Mouse (Mus musculus) liver, embryonic 11.5 days (tissue): ENCODE results near the gene Bcl2l14. TPM values are rescaled to one million over a fixed set of nuclear protein-coding genes. Genes with fewer than 3 reads are reported as not detected.

ENCODE experiments used
- ATAC-seq: fragments of 200-750 bp; cut with Nextera tagmentation; replicated peaks from 2 replicates; pipeline ENCODE4 v1.8.0; 2017; ENCODE audit warnings: moderate number of reproducible peaks, mild to moderate bottlenecking, moderate TSS enrichment, moderate library complexity; ENCODE audit not compliant: low FRiP score
- DNase-seq: peaks from one replicate; pipeline ENCODE4 v3.0.0-alpha.2; 2017; ENCODE audit warnings: low spot score
- H3K27ac ChIP-seq: fragments of 300-500 bp; sonication (generic); 2 replicates; pipeline ENCODE4 v1.5.1; 2014; ENCODE audit warnings: mild to moderate bottlenecking, low read depth, low read length, control low read depth
- H3K27me3 ChIP-seq: fragments of 300-500 bp; sonication (generic); replicated peaks from 2 replicates; pipeline ENCODE4 v1.6.1; 2014; ENCODE audit warnings: low read length, mixed read lengths; ENCODE audit not compliant: control insufficient read depth, insufficient read depth
- H3K36me3 ChIP-seq: fragments of 300-500 bp; sonication (generic); 2 replicates; pipeline ENCODE4 v1.6.1; 2014; ENCODE audit warnings: mild to moderate bottlenecking, low read length, moderate library complexity, mixed read lengths; ENCODE audit not compliant: control insufficient read depth, insufficient read depth
- H3K4me1 ChIP-seq: fragments of 300-500 bp; sonication (generic); replicated peaks from 2 replicates; pipeline ENCODE4 v1.6.1; 2014; ENCODE audit warnings: low read length, mixed read lengths; ENCODE audit not compliant: control insufficient read depth, insufficient read depth
- H3K4me2 ChIP-seq: fragments of 300-500 bp; sonication (generic); 2 replicates; pipeline ENCODE4 v1.6.1; 2014; ENCODE audit warnings: mild to moderate bottlenecking, control low read depth, moderate library complexity
- H3K4me3 ChIP-seq: fragments of 300-500 bp; sonication (generic); 2 replicates; pipeline ENCODE4 v1.5.1; 2014; ENCODE audit warnings: low read depth, low read length, control low read depth
- H3K9ac ChIP-seq: fragments of 300-500 bp; sonication (generic); 2 replicates; pipeline ENCODE4 v1.6.1; 2014; ENCODE audit warnings: low read depth, low read length, control low read depth
- H3K9me3 ChIP-seq: fragments of 300-500 bp; sonication (generic); 2 replicates; pipeline ENCODE4 v1.6.1; 2016; ENCODE audit warnings: low read length, inconsistent platforms, mixed read lengths; ENCODE audit not compliant: control insufficient read depth
- WGBS: fragments of 180-500 bp; shearing (Covaris S2); extraction: QIAGEN DNeasy Blood & Tissue Kit; methylation state at CpG from one replicate; pipeline ENCODE4 v1.1.7; 2014; 5-methylcytosine and 5-hydroxymethylcytosine counted together
- polyA plus RNA-seq: library from polyadenylated mRNA; unstranded; fragments of >200 nt; fragmentation: Nextera tagmentation; extraction: Ambion mirVana; gene quantifications from 2 replicates; pipeline ENCODE4 v1.2.1, GENCODE M21; 2014

Bcl2l14 gene
- polyA plus RNA-seq, 1 experiment from 2014 or later = 0.32 TPM

GRCm38 (mm10) chr6:134431583-134431982 lies 35.5 kb downstream of the Bcl2l14 start:
- Histone ChIP-seq H3K4me3 (no peak overlapping the region), H3K27ac (no peak overlapping the region), H3K9ac (no peak overlapping the region), H3K4me1 (no peaks in the 10 kb centered on the region), H3K27me3 (no peaks in the 10 kb centered on the region), H3K9me3 (no peaks in the 10 kb centered on the region), H3K36me3 (no peaks in the 10 kb centered on the region), H3K4me2 (no peak overlapping the region)
- no peak for ATAC-seq
- no peak for DNase-seq
- WGBS = 52% methylated on average over 4 of the region's 4 CpGs

- H3K27ac ChIP-seq = no peak overlapping the region
- WGBS = 89% methylated on average over 3 of the region's 3 CpGs
These were observed 37.2 kb downstream of the Bcl2l14 start for GRCm38 (mm10) chr6:134433281-134433680.

GRCm38 (mm10) chr6:134434044-134434443 lies 37.9 kb downstream of the Bcl2l14 start:
- Histone ChIP-seq H3K4me1 (no peaks in the 10 kb centered on the region), H3K27ac (no peak overlapping the region), H3K9me3 (no peaks in the 10 kb centered on the region), H3K27me3 (no peaks in the 10 kb centered on the region), H3K4me3 (no peak overlapping the region), H3K9ac (no peak overlapping the region), H3K4me2 (no peak overlapping the region), H3K36me3 (no peaks in the 10 kb centered on the region)
- ATAC-seq (no peak), DNase-seq (no peak)
- 77% methylated on average over 6 of the region's 6 CpGs for WGBS

More at GRCm38 (mm10) chr6:134433281-134433680, 37.2 kb downstream of the Bcl2l14 start:
- no peak overlapping the region for H3K9ac ChIP-seq
- H3K27me3 ChIP-seq = no peaks in the 10 kb centered on the region
- DNase-seq = no peak
- no peak for ATAC-seq
- H3K4me2 ChIP-seq = no peak overlapping the region
- H3K4me1 ChIP-seq = no peaks in the 10 kb centered on the region
- no peaks in the 10 kb centered on the region for H3K36me3 ChIP-seq
- no peaks in the 10 kb centered on the region for H3K9me3 ChIP-seq
- H3K4me3 ChIP-seq = no peak overlapping the region

- WGBS = 74% methylated on average over 9 of the region's 9 CpGs
- ATAC-seq (no peak), DNase-seq (no peak)
- no peak overlapping the region for H3K27ac ChIP-seq
- H3K36me3 ChIP-seq = no peaks in the 10 kb centered on the region
- H3K4me3 ChIP-seq = no peak overlapping the region
- no peak overlapping the region for H3K4me2 ChIP-seq
- H3K27me3 ChIP-seq = no peaks in the 10 kb centered on the region
- H3K4me1 ChIP-seq = no peaks in the 10 kb centered on the region
- no peak overlapping the region for H3K9ac ChIP-seq
- no peaks in the 10 kb centered on the region for H3K9me3 ChIP-seq
These were observed 38.8 kb downstream of the Bcl2l14 start for GRCm38 (mm10) chr6:134434866-134435390.

GRCm38 (mm10) chr6:134436955-134437354 lies 40.8 kb downstream of the Bcl2l14 start:
- no peaks in the 10 kb centered on the region for H3K9me3 ChIP-seq
- no peaks in the 10 kb centered on the region for H3K27me3 ChIP-seq
- DNase-seq = no peak
- H3K36me3 ChIP-seq = no peaks in the 10 kb centered on the region
- WGBS = 57% methylated on average over 5 of the region's 5 CpGs
- ATAC-seq = no peak
- no peaks in the 10 kb centered on the region for H3K4me1 ChIP-seq
- no peak overlapping the region for H3K9ac ChIP-seq
- no peak overlapping the region for H3K4me2 ChIP-seq
- H3K27ac ChIP-seq = no peak overlapping the region
- no peak overlapping the region for H3K4me3 ChIP-seq

GRCm38 (mm10) chr6:134439401-134440021 lies 43.4 kb downstream of the Bcl2l14 start:
- Histone ChIP-seq H3K4me1 (peaks cover 4% of the 10 kb centered on the region), H3K36me3 (no peaks in the 10 kb centered on the region), H3K4me2 (peak overlapping the region; percentile 34; the same call in 1 of the 2 replicates), H3K4me3 (no peak overlapping the region), H3K27ac (no peak overlapping the region), H3K9me3 (no peaks in the 10 kb centered on the region), H3K27me3 (no peaks in the 10 kb centered on the region), H3K9ac (no peak overlapping the region)
- 54% methylated on average over 23 of the region's 23 CpGs for WGBS
- no peak for DNase-seq
- ATAC-seq = no peak

GRCm38 (mm10) chr6:134440023-134440422 lies 43.9 kb downstream of the Bcl2l14 start:
- no peak overlapping the region for H3K27ac ChIP-seq
- no peak overlapping the region for H3K9ac ChIP-seq
- H3K4me1 ChIP-seq = peaks cover 4% of the 10 kb centered on the region
- ATAC-seq (no peak), DNase-seq (no peak)
- no peak overlapping the region for H3K4me2 ChIP-seq
- H3K36me3 ChIP-seq = peaks cover 3% of the 10 kb centered on the region
- H3K9me3 ChIP-seq = no peaks in the 10 kb centered on the region
- no peak overlapping the region for H3K4me3 ChIP-seq
- no peaks in the 10 kb centered on the region for H3K27me3 ChIP-seq
- WGBS = 58% methylated on average over 10 of the region's 10 CpGs

- ATAC-seq (no peak), DNase-seq (no peak)
- WGBS = 82% methylated on average over 3 of the region's 3 CpGs
- no peak overlapping the region for H3K27ac ChIP-seq
- H3K4me1 ChIP-seq = peaks cover 4% of the 10 kb centered on the region
- H3K4me2 ChIP-seq = no peak overlapping the region
- H3K4me3 ChIP-seq = no peak overlapping the region
- H3K9ac ChIP-seq = no peak overlapping the region
- H3K36me3 ChIP-seq = peaks cover 8% of the 10 kb centered on the region
- H3K27me3 ChIP-seq = no peaks in the 10 kb centered on the region
- no peaks in the 10 kb centered on the region for H3K9me3 ChIP-seq
These were observed 45.6 kb downstream of the Bcl2l14 start for GRCm38 (mm10) chr6:134441716-134442115.

- Histone ChIP-seq H3K9me3 (no peaks in the 10 kb centered on the region), H3K4me2 (no peak overlapping the region), H3K27me3 (no peaks in the 10 kb centered on the region), H3K27ac (no peak overlapping the region), H3K9ac (no peak overlapping the region), H3K4me3 (no peak overlapping the region), H3K36me3 (peaks cover 8% of the 10 kb centered on the region), H3K4me1 (peaks cover 4% of the 10 kb centered on the region)
- ATAC-seq (no peak), DNase-seq (no peak)
- 70% methylated on average over 5 of the region's 5 CpGs for WGBS
These were observed 46.1 kb downstream of the Bcl2l14 start for GRCm38 (mm10) chr6:134442219-134442618.
